Comparison of ENCODE assay signal across 9 mouse cellular contexts in the genomic region with DNA sequence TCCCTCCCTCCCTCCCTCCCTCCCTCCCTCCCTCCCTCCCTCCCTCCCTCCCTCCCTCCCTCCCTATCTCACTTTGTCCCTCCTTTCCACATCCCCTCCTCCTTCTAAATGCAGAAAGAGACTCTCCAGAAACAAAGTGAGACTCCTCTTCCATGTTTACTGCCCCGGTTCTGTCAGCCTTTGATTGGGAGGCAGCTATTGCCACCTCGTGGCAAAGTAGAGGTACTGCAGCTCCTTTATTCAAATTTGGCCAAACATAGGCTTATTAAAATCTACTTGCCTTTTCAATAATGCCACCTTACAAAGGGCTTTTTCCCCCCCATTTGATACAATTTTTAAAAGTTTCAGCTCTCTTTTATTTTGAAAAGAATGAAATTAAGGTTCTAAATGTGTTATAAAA. TPM values are rescaled to one million over a fixed set of nuclear protein-coding genes. Genes with fewer than 3 reads are reported as not detected.
DNase-seq lines count a peak whose midpoint lies in the region; ATAC-seq and TF ChIP-seq lines count a peak whose summit lies in the region.
"Had no signal": no experiment of that assay in that cellular context is flagged by ENCODE, and none has a peak within 500 bp of the region (broad histone marks: within the 10 kb centered on the region; RNA-seq: fewer than 3 reads in every experiment).

No protein-coding gene starts in this region.

- peaks cover 2% of the 10 kb centered on the region for H3K4me1 ChIP-seq in liver, embryonic 13.5 days (replicated peaks)
- 0 out of 2 replicates have a peak, but pooled peaks cover under 1% of the 10 kb centered on the region for H3K4me1 ChIP-seq in liver, embryonic 11.5 days (replicated peaks; ENCODE audit: control insufficient read depth, insufficient read depth, low read length)
- H3K4me1 ChIP-seq in small intestine, adult 2 months (ENCODE audit: control insufficient read depth, insufficient read depth, insufficient read length, low read length): peaks cover 2% of the 10 kb centered on the region

- H3K27me3 ChIP-seq in liver, embryonic 13.5 days: no peaks in the 10 kb centered on the region
- H3K27me3 ChIP-seq in liver, embryonic 11.5 days (replicated peaks; ENCODE audit: control insufficient read depth, insufficient read depth, low read length): no peaks in the 10 kb centered on the region
- H3K27me3 ChIP-seq in small intestine, adult 2 months (ENCODE audit: control insufficient read depth, insufficient read depth, low read length): no peaks in the 10 kb centered on the region
- H3K27me3 ChIP-seq: hindbrain, embryonic 15.5 days had no signal

- H3K9me3 ChIP-seq in liver, embryonic 13.5 days (replicated peaks): no peaks in the 10 kb centered on the region
- no peaks in the 10 kb centered on the region for H3K9me3 ChIP-seq in liver, embryonic 11.5 days (ENCODE audit: control insufficient read depth, low read length)
- H3K9me3 ChIP-seq: hindbrain, embryonic 15.5 days had no signal

- no peak for TF ChIP-seq POLR2A in small intestine, adult 2 months (IDR thresholded peaks at IDR 0.05; ENCODE audit: low read depth, low read length)

- WGBS in liver, embryonic 13.5 days (ENCODE audit: insufficient replicate concordance): 2% methylated on average over 2 of the region's 2 CpGs
- WGBS in liver, embryonic 11.5 days: 0% methylated on average over 2 of the region's 2 CpGs
- 0% methylated on average over 2 of the region's 2 CpGs for WGBS in small intestine, adult 2 months

- no peak overlapping the region for H3K4me3 ChIP-seq in liver, embryonic 13.5 days (replicated peaks)
- no peak overlapping the region for H3K4me3 ChIP-seq in liver, embryonic 11.5 days (ENCODE audit: low read depth, low read length)
- H3K4me3 ChIP-seq in small intestine, adult 2 months (ENCODE audit: low read depth, low read length): no peak overlapping the region
- H3K4me3 ChIP-seq: hindbrain, embryonic 15.5 days had no signal

- peak; percentile 66; the same call in 1 of the 2 replicates for TF ChIP-seq CTCF in small intestine, adult 2 months (IDR thresholded peaks at IDR 0.05; ENCODE audit: extremely low read depth, insufficient read length, insufficient replicate concordance, low read depth, low read length)

- no peaks in the 10 kb centered on the region for H3K36me3 ChIP-seq in liver, embryonic 13.5 days
- no peaks in the 10 kb centered on the region for H3K36me3 ChIP-seq in liver, embryonic 11.5 days (ENCODE audit: control insufficient read depth, insufficient read depth, low read length)
- H3K36me3 ChIP-seq in small intestine, adult 2 months (ENCODE audit: control insufficient read depth, insufficient read depth, low read length): no peaks in the 10 kb centered on the region

- H3K4me2 ChIP-seq in liver, embryonic 13.5 days: no peak overlapping the region
- H3K4me2 ChIP-seq in liver, embryonic 11.5 days: no peak overlapping the region
- H3K4me2 ChIP-seq: hindbrain, embryonic 15.5 days had no signal

- peak; percentile 30 for DNase-seq in adrenal gland, adult 2 months
- DNase-seq in adrenal gland, postnatal 4 days (ENCODE audit: low spot score in 2 of 2): no peak
- DNase-seq in liver, embryonic 13.5 days: peak; percentile 11
- DNase-seq in liver, embryonic 11.5 days (ENCODE audit: low spot score): no peak
- peak; percentile 80 for DNase-seq in brain, adult 2 months (ENCODE audit: low read depth, low spot score)
- DNase-seq in heart, postnatal 4 days: peak; percentile 25
- DNase-seq in right cerebral cortex, postnatal 14 days: no peak

- ATAC-seq in liver, embryonic 13.5 days (ENCODE audit: low read depth): no peak
- no peak for ATAC-seq in liver, embryonic 11.5 days (replicated peaks; ENCODE audit: low FRiP score)

- H3K9ac ChIP-seq in liver, embryonic 13.5 days: no peak overlapping the region
- no peak overlapping the region for H3K9ac ChIP-seq in liver, embryonic 11.5 days (ENCODE audit: low read depth, low read length)

- H3K27ac ChIP-seq in liver, embryonic 13.5 days: no peak overlapping the region
- no peak overlapping the region for H3K27ac ChIP-seq in liver, embryonic 11.5 days (ENCODE audit: low read depth, low read length)
- no peak overlapping the region for H3K27ac ChIP-seq in small intestine, adult 2 months (ENCODE audit: insufficient read depth, low read depth, low read length)
- H3K27ac ChIP-seq: hindbrain, embryonic 15.5 days had no signal

RNA-seq across cellular contexts. Expression of a gene that starts 5.0 kb away (rescaled TPM):
- 10 to 100 TPM; 35.3 to 60.8 TPM for total RNA-seq in adrenal gland, adult 2 months (2021)
- polyA plus RNA-seq in adrenal gland, adult 2 months (2012; rRNA removed): 6.3 and 11.2 TPM in 2 replicates
- 10 to 100 TPM; 66.3 to 68.0 TPM for total RNA-seq in adrenal gland, postnatal 4 days (2021)
- 0.12 and 0.21 TPM in 2 replicates for polyA plus RNA-seq in liver, embryonic 13.5 days (2015; fragmentation: Nextera tagmentation; extraction: Ambion mirVana)
- polyA plus RNA-seq in liver, embryonic 11.5 days (2014; fragmentation: Nextera tagmentation; extraction: Ambion mirVana): 0.32 and 0.44 TPM in 2 replicates
- under 1 TPM; 0.45 TPM for total RNA-seq in heart, postnatal 4 days (2021)
- 0.79 and 0.90 TPM in 2 replicates for polyA plus RNA-seq in small intestine, adult 2 months (2012; rRNA removed)

RNA-seq across cellular contexts. Expression of a gene that starts 24.6 kb away (rescaled TPM):
- total RNA-seq in adrenal gland, adult 2 months (2021): 1 to 10 TPM; 2.1 to 2.2 TPM
- 0.13 and 0.18 TPM in 2 replicates for polyA plus RNA-seq in adrenal gland, adult 2 months (2012; rRNA removed)
- 10 to 100 TPM; 23.5 to 25.3 TPM for total RNA-seq in adrenal gland, postnatal 4 days (2021)
- polyA plus RNA-seq in liver, embryonic 13.5 days (2015; fragmentation: Nextera tagmentation; extraction: Ambion mirVana): 17.4 and 22.9 TPM in 2 replicates
- polyA plus RNA-seq in liver, embryonic 11.5 days (2014; fragmentation: Nextera tagmentation; extraction: Ambion mirVana): 5.9 and 7.1 TPM in 2 replicates
- total RNA-seq in heart, postnatal 4 days (2021): 10 to 100 TPM; 40.9 to 44.8 TPM
- 0.74 and 2.7 TPM in 2 replicates for polyA plus RNA-seq in small intestine, adult 2 months (2012; rRNA removed)

Comparison
In these comparisons a context has a peak if more than half of its experiments do, and no peak if none do; other contexts are left out.
1. DNase-seq: peak in adrenal gland, adult 2 months (single experiment), liver, embryonic 13.5 days (single experiment), brain, adult 2 months (single experiment) and heart, postnatal 4 days (single experiment); none in adrenal gland, postnatal 4 days (0 of 2), liver, embryonic 11.5 days (single experiment) and right cerebral cortex, postnatal 14 days (single experiment).